Mouse (Mus musculus) heart, postnatal 36 days (tissue): ENCODE results near the gene Syngr1. TPM values are rescaled to one million over a fixed set of nuclear protein-coding genes. Genes with fewer than 3 reads are reported as not detected.
A peak's percentile ranks its signal among the peaks of the same experiment; 100 is the strongest.

Source experiments
- DNase-seq, 2 experiments: peaks; one replicate each; pipeline ENCODE4 v3.0.0; 2021 to 2022
- intact Hi-C: fragments of 180-260 bp; cut with DNase I; formaldehyde crosslinking; loops from one replicate; pipeline ENCODE4 v1.15.1; 2025
- total RNA-seq, 2 experiments: library from RNA; stranded (reverse); gene quantifications; 2 replicates each; pipeline ENCODE4 v1.2.3; 2021

Syngr1 gene
- 10 to 100 TPM; 81.8 to 90.5 TPM for total RNA-seq

DNA sequence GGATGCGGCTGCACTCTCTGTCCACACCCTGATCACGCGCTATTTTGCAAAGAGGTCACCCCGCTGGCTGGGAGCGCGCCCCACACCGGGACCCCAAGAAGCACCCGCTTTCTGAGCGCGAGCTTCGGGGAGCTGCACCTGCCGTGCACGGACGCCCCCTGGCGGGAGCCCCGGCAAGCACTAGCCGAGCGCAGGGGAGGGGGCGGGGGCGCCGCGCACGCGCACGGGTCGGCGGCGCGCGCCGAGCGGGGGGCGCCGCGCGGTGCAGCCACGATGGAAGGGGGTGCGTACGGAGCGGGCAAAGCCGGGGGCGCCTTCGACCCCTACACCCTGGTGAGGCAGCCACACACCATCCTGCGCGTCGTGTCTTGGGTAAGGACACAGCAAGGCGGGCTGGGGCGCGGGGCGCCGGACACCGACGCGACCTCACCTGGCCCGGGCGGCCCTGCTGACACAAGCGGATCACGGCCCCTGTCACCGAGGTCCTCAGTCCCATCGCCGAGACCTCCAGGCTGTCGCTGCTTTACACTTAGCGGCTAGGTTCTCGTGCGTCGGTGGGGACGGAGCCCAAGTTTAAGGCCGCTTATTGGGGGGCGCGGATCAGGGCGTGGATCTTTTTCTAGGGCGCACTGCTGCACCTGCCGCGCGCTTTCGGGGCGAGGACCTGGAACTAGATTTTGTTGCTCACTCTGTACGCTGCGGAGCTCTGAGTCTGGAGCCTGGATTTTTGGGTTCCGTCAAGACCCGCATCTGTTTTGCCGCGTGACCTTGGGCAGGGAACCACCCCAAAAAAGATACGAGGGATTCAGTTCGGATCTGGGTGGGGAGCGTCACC lies at the start of gene Syngr1, which contains the start of gene Rpl3:
Syngr1 (plus strand) TSS at position 214 of the 835 bp plus-strand sequence.
Rpl3 (minus strand) TSS at position 748 of the 835 bp plus-strand sequence.
- intact Hi-C loops: loop anchor here (5.0 kb wide), 1 partner anchor 136 kb away; no protein-coding TSS in a partner anchor
- DNase-seq: peak; percentile 83 to 84

DNA sequence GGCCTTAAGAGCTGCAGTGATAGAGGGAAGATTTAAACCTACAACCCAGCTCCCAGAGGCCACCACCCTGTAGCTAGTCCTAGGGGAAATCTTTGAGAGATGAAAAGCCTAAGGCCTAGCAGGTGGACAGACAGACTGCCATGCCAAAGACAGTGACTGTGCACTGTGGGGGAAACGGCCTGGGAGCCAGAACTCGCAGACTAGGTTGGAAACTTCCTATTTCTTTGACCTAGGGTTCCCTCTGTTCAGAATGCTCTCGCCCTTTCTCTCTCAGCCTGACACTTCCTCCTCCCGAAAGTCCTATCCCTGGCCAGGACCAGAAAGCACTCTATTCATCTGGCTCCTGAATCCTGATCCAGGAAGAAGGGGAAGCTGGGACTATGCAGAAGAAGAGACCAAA lies 49.0 kb upstream of the Syngr1 start:
- intact Hi-C loops: no loop called here
- DNase-seq: no peak

DNA sequence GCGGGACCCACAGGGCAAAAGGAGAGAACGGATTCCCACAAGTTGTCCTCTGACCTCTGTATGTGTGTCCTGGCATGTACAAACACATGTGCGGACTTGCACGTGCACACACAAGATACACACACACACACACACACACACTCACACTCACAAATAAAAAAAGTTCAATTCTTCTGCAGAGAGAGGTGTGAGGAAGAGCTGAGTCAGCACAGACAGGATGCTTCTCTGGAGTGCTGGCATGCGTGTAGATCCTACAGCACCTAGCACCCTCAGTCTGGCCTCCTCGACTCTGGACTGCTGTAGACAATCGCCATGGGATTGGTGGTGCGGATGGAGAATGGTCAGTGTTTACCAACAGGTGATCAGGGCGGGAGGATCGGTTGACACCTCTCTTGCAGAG lies 46.9 kb upstream of the Syngr1 start:
- intact Hi-C loops: no loop called here
- no peak for DNase-seq

DNA sequence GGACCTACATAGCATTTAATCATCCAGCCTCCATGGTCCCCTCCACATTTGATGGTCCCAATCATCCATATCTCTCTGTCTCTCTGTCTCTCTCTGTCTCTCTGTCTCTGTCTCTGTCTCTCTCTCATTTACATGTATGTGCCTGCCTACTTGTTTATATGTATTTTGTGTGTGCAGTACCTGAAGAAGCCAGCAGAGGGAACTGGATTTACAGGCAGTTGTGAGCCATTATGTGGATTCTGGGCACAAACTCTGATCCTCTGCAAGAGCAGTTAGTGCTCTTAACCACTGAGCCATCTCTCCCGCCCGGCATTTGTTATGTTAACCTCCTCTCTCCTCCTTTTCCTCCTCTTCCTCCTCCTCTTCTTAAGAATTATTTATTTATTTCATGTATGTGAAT lies 45.4 kb upstream of the Syngr1 start:
- intact Hi-C loops: no loop called here
- DNase-seq: no peak

DNA sequence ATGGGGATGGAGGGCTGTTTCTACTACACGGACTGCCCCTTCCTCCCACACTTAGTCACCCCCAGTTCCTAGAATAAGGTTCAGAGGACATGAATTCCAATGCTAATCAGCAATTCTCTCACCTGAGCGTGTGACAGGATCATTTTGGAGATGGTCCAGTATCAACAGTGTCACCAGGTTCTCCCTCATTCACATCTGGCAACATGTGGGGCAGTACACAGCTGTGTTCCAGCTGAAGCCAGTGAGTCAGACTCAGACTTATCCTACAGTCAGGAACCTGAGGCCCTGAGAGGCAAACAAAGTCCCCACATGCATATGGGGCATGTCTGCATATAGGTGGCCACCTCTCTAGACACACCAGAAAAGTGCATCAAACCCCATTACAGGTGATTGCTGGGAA lies 43.9 kb upstream of the Syngr1 start:
- intact Hi-C loops: no loop called here
- DNase-seq: no peak

DNA sequence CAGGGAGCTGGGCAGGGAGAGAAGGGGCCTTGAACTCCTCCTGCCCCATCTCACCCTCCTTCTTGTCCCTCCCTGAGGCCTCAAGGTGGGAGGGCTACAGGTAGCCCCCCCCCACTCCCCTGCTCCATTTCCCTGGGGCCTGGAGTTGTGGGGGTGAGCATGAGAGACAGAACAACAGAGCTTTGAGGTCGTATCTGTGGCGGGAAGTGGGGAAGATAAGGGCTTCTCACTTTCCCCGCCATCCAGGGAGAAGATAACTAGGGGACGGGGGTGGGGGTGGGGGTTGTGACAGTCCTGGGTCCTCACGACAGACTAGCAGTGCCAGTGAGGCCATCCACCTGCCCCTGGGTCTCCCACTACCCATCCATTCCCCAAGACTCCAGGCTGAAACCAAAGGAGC lies 43.2 kb upstream of the Syngr1 start:
- DNase-seq: no peak
- intact Hi-C loops: loop anchor here (1.0 kb wide), 1 partner anchor 23 kb away; no protein-coding TSS in a partner anchor

DNA sequence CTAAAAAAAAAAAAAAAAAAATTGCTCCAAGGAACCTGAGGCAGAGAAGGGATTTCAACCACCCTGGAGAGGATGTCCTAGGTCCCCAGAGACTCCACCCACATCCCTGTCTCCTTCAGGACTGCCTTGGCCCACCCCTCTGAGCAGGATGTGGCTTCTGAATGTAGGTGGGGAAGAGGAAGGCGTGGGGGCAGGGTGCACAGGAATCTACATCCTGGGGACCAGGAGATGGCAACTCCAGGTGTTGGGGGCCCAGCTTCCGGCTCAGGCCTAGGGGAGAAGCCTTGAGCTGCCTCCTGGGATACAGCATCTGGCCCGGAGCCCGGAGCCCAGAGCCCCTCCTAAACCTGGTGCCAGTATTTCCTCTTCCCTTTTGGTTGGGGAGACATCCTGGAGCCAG lies 41.0 kb upstream of the Syngr1 start:
- DNase-seq: peak; percentile 67 to 75
- intact Hi-C loops: loop anchor here (2.0 kb wide), 1 partner anchor 37 kb away; no protein-coding TSS in a partner anchor

DNA sequence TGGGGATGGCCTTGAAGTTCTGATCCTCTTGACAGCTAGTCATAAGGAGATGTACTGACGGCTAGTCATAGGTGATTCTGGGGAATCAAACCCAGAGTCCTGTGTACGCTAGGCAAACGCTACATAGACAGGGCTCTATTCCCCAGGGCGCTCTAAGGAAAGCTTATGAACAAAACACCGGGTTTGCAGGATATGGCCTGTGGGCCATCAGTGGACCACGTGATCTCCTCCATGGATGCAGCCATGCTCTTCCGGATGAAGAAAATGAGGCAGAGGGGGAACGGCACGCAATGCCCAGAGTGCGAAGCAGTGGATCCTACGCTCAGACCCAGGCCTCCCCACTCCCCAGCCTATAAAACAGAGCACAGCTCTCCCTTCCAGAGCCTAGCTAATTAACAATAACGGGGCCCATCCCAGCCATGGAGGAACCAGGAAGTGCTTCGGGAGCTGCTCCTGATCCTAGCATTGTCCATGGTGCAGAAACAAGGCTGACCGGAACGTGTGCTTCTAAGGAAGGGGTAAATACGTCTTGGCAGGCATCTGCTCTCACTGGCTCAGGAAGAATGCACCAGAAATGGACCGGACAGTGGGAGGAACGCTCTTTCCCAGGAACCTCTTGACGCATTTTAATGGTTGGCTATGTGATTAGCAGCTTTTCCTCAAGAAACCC lies 39.9 kb upstream of the Syngr1 start:
- peak; percentile 48 to 57 for DNase-seq
- intact Hi-C loops: loop anchor here (1.0 to 2.0 kb wide), 3 partner anchors 38 to 101 kb away; no protein-coding TSS in a partner anchor

DNA sequence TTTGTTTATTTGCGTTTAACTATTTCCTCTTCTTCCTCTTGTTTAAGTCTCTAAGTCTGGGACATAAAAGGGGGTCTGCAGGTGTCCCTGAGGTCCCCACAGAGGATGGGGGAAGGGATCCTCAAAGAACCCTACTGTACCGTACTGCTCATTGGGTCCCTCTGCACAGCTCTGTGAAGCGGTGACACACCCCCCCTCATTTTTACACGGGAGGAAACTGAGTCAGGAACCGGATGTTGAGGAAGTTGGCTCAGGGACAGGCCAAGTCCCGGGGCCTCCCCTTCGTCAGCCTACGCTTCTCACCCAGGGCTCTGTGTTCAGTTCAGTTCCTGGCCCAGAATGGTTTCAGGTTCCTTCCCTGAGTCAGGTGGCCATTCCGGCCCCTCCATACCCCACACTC lies 39.4 kb upstream of the Syngr1 start:
- DNase-seq: no peak
- intact Hi-C loops: loop anchor here (1.0 to 2.0 kb wide), 4 partner anchors 17 to 101 kb away; no protein-coding TSS in a partner anchor

DNA sequence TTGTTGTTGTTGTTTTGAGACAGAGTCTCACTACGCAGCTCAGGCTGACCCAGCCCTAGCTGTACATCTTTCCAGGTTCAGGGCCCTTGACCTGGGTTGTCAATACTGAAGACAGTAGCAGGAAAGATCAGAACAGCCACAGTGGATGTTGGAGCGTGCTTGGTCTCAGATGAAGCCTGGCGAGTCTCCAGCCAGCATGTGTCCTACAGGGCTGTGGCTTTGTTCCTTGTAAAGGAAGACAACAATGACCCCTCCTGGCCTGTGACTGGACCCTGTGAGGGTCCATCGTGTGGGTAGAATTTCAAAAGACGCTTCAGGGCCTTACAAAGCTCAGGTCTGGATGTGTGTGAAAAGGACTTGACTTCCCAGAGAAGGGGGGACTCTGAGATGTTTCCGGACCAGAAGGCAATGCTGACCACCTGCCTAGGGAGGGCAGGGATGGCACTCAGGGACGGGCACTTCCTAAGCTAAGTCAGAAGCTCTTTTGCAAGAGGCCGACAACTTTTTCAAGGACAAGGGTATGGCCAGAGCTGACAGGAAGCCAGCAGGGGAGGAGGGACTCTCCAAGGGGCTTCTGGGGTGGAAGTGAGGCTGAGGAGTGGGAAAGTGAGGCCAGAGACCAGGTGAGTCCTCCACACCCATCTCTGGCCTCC lies 37.6 kb upstream of the Syngr1 start:
- DNase-seq: no peak
- intact Hi-C loops: loop anchor here (2.0 kb wide), 1 partner anchor 15 kb away; no protein-coding TSS in a partner anchor

DNA sequence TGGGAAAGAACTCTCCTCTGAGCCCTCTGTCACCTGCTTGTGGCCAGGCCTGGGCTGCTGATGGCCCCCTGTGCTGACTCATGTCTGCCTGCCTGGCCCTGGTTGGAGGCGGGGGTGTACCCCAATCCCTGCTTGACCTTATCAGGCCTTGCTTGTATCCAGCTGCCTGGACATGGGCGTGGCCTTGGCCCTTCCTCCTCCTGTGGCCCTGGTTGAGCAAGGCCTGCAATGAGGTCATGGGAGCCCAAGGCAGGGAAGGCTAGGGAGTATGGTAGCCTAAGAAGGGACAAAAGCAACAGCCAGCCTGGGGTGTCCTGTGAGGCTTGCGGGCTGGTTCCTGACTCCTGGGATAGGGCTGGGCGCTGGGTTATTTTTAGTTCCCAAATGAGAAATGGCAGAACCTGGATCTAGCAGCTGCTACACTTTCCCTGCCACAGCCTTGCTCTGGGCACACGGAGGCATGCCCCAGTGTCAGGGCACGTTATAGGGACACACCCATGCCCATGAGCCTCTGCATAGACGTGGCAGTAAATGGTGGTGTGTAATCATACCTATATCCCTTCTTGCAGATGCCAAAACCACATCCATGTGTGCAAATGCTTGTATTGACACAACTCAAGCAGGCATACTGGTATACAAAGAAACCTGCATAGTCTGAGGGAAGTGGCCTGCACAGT lies 37.0 kb upstream of the Syngr1 start:
- intact Hi-C loops: no loop called here
- peak; percentile 63 to 65 for DNase-seq

DNA sequence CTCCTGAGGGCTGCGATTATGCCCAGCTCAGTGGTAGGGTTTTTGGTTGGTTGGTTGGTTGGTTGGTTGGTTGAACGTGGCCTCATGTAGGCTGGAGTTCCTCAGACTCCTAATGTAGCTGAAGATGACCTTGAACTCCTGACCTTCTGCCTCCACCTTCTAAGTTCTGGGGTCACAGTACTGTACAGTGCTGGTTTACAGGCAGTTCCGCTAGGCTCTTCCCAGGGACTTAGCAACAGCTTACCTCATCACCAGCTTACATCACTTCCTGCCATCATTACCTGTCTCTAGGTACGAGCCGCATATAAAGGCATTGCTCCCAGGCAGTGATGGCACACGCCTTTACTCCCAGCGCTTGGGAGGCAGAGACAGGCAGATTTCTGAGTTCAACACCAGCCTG lies 33.0 kb upstream of the Syngr1 start:
- no peak for DNase-seq
- intact Hi-C loops: no loop called here

DNA sequence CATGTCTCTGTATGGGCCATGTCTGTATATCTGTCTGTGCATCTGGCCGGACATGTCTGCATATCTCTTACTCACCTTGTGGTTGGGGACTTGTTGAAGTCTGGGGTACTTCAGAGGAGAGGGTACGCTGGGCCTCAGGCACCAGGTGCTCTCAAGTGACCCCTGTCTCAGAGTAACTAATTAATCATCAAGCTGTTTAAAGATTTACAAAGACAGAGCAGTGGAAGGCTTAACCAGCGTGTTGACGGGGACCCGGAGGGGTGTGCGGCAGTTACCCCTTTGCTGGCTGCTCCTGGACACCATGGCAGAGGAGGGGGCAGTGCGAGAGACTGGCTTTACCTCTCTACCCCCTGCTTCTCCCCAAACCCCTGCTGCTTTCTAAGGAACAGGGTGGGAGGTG lies 31.5 kb upstream of the Syngr1 start:
- DNase-seq: no peak
- intact Hi-C loops: no loop called here

DNA sequence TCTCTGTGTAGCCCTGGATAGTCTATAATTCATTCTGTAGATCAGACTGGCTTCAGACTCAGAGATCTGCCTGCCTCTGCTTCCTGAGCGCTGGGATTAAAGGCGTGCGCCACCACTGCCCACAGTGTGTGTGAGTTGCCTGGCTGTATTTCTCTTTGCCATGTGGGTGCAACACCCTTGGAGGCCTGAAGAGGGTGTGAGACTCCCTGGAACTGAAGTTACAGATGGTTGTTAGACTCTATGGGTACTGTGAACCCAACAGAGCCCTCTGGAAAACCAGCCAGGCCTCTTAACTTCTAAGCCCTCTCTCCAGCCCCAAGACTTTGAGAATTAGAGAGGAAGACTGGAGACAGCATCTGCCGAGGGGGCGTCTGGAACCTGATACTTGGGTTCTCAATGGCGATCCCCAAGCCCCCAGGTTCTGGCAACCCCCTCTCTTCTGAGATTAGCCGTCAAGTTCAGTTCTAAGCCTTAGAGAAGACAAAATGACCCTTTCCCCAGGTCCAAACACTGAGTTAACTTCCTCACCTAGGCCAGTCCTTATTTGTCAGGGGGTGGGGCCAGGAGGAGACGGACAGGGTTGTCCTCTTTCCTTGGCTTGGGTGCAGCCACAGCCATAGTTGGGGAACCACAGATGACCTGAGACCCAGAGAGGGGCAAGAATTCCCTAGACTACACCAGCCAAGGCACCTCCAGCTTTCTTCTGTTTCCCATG lies 30.6 kb upstream of the Syngr1 start:
- intact Hi-C loops: no loop called here

DNA sequence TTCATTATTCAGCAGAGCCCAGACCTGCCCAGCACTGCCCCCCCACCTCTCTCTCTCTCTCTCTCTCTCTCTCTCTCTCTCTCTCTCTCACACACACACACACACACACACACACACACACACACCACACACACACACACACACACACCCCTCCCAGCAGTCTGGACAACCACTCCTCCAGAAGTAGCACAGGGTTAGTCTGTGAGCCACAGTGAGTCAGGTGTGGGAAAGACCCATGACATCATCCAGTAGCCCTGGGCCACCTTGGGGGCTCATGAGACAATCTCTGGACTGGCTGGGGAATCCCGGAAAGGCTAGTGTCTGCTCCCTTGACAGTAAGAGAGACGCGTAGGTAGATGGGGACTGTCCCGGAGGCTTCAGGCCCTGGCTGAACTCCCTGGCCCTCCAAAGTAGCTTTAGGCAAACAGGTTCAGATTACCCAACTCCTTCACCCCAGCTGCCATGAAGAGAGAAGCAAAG lies 30.0 kb upstream of the Syngr1 start:
- intact Hi-C loops: no loop called here

More for the DNA sequence above, 30.6 kb upstream of the Syngr1 start:
- no peak for DNase-seq

DNA sequence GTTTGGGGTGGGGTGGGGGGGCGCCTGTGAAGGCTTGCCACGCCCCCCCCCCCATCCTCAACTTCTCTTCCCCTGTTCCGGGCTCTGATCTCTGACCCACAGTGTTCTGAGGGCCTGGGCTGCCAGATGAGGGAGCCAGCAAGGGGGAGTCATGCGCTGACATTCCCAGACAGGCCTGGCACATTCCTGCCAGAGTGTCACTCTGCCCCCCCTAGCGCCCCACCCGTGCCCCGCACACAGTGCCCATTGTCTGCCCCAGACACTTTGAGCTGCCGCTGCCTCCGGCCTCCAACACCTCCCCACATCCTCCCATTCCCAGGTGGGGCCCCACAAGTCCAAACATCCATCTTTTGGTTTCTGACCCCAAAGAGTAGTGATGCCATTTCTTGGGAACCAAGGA lies 28.8 kb upstream of the Syngr1 start:
- DNase-seq: no peak
- intact Hi-C loops: no loop called here

More for the DNA sequence above, 30.0 kb upstream of the Syngr1 start:
- no peak for DNase-seq

DNA sequence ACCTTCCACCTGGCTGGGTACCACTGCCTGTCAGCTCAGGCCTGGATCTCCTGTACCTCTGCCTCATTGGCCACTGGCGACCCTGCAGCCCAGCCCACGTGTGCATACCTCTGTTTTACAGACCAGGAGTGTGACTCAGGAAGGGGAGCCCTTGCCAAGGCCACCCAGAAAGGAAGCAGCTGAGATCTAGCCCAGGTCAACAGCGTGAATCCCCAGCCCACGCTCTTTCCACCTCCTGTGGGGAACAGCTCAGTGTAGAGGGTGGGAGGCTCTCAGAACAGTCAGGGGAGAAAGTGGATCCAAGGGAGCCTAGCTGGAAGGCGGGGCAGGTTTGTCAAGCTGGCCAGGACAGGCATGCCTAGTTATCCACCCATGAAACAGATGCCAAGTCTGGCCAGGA lies 28.3 kb upstream of the Syngr1 start:
- intact Hi-C loops: no loop called here
- DNase-seq: no peak

DNA sequence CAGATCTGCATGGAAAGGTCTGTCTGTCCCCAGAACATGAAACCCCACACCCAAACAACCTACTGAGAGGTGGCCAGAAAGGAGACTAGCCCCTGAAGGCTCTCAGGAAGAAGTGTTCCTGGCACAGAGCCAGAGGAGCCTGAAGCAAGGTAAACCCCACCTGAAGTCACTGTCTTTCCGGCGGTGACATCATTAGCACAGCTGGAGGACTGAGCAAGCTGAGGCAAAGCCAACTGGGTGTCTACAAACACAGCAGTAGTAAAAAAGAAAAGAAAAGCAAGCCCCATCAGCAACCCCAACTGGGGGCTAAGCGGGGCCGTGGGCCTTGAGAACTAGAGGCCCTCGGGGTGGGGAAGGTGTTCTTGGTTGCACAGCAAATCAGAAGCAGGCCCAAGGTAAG lies 26.2 kb upstream of the Syngr1 start:
- no peak for DNase-seq
- intact Hi-C loops: no loop called here

DNA sequence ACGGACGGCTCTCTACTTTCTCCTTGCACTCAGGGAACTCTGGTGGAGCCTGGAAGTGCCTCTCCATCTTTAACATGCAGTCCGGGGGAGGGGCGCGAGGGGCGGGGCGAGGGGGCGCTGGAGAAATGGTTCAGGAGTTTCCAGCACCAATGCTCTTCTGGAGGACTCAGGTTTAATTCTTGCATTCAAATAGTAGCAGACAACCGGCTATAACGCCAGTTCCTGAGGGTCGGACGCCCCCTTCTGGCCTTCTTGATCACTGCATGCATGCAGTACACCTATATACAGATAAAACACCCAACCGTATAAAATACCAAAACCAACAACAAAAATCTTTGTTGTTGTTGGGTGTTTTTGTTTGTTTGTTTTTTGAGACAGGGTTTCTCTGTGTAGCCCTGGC lies 25.7 kb upstream of the Syngr1 start:
- DNase-seq: peak in 1 of 2 experiments; percentile 55
- intact Hi-C loops: no loop called here

DNA sequence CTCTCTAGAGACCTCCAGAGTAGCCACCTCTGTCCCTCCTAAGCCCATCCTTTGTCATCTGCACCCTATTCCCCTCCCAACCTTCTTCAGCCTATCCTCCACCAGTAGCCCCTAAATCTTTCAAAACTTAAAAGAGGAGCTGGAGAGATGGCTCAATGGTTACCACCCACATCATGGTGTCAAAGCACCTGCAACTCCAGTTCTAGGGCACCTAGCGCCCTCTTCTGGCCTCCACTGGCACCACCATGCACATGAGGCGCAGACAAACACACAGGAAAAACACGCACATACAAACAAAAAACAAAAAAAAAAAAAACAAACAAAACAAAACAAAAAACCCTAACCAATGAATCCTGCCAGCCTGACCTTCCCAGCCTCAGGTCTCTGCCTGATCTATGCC lies 24.6 kb upstream of the Syngr1 start:
- intact Hi-C loops: no loop called here
- DNase-seq: peak in 1 of 2 experiments; percentile 37
